Mouse (Mus musculus) CH12F3 (cell line): ENCODE data around the gene Phf21b.
"Not testable (repeated sequence)": the region's sequence is repeated elsewhere in the genome, so short reads cannot be mapped to it uniquely, and the experiment has no call there.

ENCODE experiments used
- in situ Hi-C: fragments of 300-500 bp; cut with MboI; formaldehyde crosslinking; loops from 2 replicates; pipeline ENCODE4 v1.14.3; 2020; ENCODE audit warnings: low sequenced_read_pairs

Phf21b gene

GRCm38 (mm10) chr15:84856006-84856995 lies at the start of gene Phf21b:
Phf21b (minus strand) TSS chr15:84856049.
- in situ Hi-C loops: no loop called here

DNA sequence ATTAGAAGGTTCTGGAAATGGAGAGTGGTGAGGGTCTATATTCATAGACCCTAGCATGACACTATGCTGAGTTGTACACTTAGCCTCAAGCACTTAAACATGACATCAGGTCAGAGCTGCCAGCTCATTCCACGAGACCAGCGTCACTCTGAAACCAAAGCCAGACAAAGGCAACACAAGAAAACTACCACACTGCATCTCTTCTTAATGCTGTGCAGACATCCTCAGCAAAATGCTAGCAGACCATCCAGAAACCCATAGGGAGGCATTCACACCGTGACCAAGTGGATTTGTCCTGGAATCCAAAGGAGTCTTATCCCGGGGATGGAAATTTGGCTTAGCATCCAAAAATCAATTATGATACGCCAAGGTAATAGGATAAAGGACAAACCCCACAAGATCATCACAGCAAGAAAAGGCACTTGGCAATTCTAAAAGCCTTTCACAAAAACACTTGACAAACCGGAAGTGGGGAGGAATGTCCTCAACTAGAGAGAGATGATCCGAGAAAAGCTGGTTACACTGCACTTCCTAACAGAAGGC lies 48.1 kb upstream of the Phf21b start:
- in situ Hi-C loops: no loop called here

DNA sequence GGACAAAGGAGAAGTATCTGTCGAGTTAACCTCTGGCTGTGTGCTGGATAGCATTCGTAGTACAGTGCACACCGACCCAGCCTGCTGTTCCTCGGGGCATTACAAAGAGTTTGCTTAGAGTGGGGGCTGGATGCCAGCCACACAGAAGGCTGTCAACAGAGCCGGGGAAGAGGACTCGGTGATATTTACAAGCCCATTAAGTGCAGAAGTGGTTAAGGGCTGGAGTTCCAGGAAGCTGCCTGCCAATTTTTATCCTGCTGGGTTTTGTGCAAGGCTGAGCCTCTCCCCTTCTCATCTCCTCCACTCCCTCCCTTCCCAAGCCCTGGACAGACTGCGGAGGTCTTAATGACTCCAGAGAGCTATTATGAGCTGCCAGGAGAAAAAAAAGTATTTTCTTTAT lies 42.2 kb upstream of the Phf21b start:
- in situ Hi-C loops: no loop called here

GRCm38 (mm10) chr15:84896664-84897063 lies 40.8 kb upstream of the Phf21b start:
- in situ Hi-C loops: no loop called here

GRCm38 (mm10) chr15:84896216-84896615 lies 40.4 kb upstream of the Phf21b start:
- in situ Hi-C loops: not testable (repeated sequence)

DNA sequence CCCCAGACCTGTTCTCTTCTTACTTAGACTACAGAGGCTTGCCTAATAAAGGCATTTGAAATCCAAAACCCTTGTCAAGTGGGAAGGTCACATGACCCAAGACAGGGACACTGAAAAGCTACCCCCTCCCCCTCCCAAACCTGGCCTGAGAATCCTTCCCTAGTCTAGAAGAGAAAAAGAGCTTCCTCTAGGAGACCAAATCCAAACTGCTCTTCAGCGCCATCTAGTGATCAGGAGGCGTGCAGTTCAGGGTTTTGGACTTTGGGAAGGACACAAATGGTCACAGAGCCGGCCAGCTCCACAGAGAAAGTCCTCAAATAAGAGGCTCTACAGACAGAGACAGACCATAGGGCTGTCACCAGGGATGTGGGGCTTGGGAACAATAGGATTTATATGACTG lies 35.8 kb upstream of the Phf21b start:
- in situ Hi-C loops: no loop called here

GRCm38 (mm10) chr15:84891246-84891645 lies 35.4 kb upstream of the Phf21b start:
- in situ Hi-C loops: no loop called here

DNA sequence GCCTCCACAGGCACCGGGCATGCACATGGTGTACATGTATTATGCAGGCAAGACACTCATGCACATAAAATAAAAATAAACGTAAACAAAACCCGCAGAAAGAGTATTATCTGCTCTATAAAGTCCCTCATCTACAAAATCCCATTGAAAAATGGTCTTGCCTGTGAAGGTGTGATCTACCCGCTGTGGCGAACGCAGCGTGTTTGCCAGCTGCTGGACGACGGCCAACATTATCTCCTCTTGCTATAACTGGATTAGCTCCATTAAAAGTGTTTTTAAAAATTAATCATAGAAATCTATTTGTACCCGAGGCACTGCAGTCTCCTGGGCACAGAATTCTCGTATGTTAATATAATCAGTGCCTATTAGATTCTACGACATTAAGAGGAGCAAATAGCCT lies 32.2 kb upstream of the Phf21b start:
- in situ Hi-C loops: no loop called here

DNA sequence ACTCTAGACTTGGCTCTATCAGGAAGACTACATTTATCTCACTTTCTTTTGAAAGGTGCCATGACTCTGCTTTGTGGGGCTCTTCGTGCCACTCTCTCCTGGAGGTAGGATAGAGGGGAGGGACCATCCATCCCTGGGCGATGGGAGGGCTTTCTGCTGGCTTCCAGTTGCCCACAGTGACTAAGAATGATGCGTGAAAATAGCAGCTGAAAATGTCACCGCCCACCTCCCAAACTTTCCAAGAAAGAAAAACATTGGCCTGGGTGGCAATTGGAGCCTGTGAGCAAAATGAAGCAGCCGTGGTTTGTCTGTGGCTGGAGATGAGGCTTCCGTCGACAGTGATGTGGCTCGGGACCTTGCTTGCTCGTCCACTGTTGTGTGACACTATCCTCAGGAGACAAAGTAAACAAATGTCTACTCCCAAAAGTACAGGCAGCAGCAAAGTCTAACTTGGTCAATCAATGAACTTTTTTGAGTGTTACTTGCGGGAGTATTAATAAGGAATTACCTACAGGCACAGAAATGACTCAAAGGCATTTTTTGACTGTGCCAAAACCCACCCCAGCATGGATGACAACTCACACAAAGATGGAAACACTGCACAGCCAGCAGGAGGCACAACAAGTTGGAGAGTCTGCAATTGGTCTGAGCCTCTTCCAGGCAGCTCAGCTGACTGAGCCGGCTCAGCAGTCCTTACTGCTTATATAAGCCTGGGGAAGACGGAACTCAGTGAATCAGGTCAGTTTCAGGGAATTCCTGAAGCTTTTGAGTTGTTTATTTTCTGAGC lies 21.4 kb upstream of the Phf21b start:
- in situ Hi-C loops: no loop called here

DNA sequence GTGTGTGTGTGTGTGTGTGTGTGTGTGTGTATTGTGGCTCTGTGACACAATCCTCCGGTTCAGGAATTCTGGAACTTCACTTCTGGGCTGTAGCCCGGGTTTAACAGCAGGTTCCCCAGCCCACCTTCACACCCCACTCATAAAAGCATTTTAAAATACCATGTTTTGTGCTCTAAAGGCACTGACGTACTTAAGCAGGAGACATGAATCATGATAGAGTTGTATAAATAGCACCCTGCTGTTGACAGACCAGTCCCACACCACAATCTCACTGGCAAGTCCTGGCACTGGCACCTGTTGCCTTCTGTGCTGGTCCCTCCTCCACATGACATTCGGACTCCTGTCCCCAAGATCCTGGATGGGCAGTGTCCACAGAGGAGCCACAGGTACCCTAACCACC lies 18.0 kb upstream of the Phf21b start:
- in situ Hi-C loops: no loop called here

DNA sequence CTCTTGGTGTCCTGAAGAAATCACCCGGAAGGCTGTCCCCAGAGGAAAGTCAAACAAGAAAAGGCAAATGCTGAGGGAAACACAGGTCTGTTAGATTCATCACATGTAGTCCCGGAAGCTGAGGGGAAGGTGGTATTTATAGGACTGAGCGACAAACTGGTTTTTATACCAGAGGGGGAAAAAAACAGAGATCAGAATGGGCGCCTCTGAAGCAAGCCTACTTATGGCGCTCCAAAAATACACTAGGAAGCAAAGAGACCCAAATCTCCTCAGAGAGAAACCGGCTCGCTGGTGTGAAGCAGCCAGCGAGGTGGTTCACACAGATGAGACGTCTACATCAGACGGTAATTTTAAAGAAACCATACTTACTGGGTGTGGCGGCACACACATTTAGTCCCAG lies 17.2 kb upstream of the Phf21b start:
- in situ Hi-C loops: no loop called here

- in situ Hi-C loops: no loop called here
Observed at GRCm38 (mm10) chr15:84871802-84872201, 16.0 kb upstream of the Phf21b start.

DNA sequence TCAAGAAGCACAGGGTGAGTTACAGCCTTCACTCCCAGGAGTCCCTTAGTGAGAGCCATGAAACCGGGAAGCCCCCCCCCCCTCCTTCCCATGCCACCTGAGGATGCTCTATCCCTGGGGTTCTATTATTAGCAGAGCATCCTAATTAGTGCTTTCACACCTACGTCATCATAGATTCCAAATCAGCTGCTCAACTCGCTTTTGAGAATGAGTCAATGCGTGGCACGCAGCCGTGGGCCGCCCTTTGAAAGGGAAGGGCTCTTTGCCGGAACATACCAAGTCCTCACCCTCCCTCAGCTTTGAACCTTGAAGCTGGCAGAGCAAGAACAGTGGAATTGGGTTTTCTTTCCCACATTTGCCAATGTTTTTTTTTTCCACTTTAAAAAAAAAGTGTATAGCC lies 6.1 kb upstream of the Phf21b start:
- in situ Hi-C loops: no loop called here

DNA sequence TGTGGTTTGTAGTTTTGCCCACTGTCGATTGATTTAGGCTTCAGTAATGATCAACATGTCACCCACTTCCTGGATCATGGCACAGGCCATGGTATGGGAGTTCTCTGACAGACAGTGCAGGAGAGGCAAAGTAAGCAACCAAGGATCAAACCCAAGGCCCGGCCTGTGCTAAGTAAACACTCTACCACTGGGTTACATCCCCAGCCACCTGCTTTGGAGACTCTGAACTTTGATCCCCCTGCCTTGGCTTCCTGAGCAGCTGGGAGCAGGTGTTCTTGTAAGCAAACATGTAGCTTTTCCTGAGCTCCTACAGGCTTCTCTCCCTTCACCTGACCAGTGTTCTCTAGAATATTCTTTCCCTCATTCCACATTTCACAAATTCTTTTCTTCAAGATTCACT lies 1.8 kb upstream of the Phf21b start:
- in situ Hi-C loops: no loop called here

DNA sequence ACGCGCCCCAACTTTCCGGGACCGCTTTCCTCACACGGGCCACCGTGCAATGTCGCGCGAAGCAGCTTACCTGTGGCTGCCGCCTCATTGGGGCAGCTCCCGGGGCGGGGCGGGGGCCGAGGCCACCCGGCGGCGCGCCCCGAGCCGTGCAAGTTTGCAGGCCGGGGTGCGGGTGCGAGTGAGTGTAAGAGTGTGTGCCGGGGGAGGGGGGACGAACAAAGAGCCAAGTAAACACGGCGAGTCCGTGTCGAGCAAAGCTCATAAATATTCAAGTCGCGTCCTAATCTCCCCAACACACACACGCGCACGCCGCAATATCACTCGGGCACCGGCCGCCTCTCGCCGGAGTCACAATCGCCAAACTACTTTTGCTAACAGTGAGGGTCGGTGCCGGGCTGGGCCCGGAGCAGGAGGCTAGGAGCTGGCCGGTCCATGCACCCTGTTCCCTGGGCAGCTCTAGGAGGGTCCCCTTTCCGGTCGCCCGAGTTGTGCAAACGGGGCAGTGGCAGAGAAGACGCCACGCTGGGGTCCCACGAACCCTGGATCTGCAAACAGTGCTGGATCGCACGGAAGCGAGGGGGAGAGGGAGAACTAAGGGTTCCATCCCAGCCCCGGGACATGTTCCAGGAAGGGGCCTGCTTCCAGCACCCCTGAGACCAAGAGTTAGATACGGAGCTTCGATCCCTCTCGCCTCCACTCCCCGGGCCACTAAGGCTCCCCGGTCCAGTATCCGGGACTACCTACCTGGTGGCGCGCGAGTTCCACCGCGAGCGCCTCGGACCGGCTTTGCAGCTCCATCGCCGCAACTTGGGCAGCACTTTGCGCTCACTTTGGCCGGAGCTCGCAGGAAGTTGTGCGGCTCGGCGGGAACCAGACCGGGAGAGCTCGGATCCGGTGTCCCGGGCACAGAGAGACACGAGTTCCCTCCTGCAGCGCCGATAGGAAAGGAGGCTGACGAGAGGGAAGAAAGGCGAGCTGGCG lies 638 bp downstream of the Phf21b start:
- in situ Hi-C loops: no loop called here

DNA sequence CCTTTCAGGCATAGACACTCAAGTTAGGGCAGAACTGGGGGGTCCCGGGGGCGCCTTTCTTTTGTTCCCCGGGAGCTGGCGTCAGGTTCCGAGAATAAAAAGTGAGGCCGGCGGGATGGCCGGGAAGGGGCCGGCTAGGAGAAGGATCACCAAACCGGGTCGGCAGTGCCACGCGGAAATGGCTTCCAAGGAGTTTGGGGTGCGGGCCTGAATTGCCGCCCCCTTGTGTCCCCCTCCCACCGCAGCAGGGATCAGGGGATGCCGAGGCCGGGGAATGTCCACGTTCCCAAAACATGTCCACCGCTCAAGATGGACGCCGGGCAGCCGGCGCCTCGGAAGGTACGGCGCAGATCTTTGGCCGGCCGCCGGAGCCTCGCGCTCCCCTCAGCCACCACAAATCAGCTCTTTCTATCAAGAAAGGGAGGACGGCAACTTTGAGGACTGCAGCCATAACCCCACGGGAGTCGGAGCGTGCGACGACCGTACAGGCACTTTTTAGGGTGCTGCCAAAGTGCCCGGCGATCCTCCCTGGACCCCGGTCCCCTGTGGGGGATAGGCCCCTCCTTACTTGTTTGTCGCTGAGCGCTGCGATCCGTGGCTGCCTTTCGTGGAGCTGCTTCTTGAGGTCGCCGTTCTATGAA lies 1.6 kb downstream of the Phf21b start:
- in situ Hi-C loops: no loop called here

DNA sequence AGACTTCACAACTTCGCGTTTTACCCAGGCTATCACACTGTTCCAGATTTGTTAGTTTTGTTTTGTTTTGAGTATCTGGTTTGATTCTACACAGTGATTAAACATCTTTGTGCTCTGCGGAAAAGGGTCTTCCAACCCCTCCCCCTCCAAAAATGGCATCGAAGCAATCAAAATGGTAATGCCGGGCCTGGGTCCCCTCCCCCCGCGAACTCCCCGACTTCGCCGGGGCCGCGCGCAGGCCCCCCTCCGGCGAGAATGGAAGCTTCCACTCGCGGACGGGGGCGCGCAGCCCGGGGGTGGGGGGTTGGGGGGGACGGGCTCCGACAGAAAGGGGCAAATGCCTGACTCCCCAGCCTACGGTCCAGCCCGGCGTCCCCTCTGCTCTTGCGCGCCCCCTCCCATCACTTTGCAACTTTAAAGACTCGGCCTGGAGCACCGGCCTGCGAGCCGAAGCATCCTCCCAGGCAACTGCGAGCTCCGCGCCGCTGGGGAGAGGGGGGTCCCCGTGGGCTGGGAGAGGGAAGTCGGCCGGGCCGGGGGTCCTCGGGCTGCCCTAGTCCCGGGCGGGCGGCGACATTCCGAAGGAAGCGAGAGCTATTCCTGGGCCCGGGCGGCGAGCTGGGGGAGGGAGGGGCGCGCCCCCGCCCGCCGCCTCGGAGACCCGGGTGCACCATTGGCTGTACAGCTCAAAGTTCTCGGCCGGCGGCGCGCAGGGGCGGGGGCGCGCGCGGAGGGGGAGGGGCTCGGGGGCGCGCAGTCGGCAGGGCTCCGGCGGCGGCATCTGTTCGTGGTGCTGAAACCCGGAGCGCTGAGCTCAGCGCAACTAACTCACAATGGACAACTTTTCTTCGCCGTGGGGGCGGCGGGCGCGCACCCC lies 2.4 kb downstream of the Phf21b start:
- in situ Hi-C loops: no loop called here

GRCm38 (mm10) chr15:84852457-84853070 lies 3.3 kb downstream of the Phf21b start:
- in situ Hi-C loops: no loop called here

DNA sequence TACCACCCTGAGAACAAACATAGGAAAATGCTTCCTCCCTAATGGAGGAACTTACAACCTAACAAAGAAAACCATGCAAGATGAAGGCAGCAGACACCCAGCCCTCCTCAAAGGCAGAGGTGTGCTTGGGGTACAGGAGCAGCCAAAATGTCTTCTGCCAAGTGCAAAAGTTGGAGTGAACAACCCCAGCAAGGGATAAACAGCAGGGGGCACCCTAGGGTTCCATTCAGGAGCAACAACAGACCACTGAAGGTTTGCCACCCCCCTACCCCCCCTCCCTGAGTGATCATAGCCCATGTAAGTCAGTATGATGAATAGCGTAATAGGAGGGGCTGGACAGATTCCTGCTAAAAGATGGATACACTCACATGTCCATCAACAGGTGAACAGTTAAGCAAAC lies 5.5 kb downstream of the Phf21b start:
- in situ Hi-C loops: no loop called here
